Mouse (Mus musculus): Measurements from ENCODE around the gene Zfp637. TPM values are rescaled to one million over a fixed set of nuclear protein-coding genes. Genes with fewer than 3 reads are reported as not detected.

Zfp637 gene
- 139 and 156 TPM in 2 replicates for polyA plus RNA-seq (2015; fragmentation: Nextera tagmentation; extraction: Ambion mirVana)

DNA sequence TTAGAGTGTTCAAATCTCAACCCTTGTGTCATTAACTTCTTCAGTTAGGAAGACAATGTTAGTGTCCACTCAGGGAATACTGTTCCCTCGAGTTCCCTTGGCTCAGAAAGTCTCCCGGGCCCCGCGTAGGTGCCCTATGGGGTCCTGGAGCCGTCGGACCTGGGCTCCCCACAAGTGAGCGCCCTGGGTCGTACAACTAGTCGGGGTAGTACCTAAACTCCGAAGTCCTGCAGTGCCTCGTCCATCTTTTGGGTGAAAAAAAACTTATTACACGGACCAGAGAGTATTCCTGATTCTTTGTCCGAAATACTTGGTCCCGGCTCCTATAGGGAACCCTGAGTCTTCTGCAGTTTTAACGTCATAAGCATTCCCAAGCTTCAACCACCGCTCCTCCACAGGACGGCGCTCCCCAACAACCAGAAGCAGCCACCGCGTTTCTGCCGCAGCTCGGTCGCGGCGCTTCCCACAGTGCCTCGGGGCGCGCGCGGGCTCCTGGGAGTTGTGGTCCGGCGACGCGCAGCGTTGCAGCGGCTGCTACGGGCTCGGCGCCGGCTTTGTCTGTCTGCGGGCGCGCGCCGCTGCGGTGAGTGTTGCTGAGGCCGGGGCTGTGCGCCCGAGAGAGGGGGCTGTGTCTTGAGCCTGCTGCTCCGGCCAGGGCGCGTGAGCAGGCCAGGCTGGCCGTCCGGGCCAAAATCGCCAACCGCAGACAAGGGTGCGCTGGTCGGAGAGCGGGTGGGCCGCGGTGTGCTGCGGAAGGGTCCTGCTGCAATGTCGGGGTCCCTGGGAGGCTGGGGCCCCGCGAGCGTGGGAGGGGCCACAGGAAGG lies at the start of gene Zfp637:
TSS of gene Zfp637 (plus strand) at position 495 of the 825 bp plus-strand sequence.
- H3K9ac ChIP-seq: peak within 1 kb of the TSS; percentile 100
- H3K4me1 ChIP-seq: peaks cover 12% of the 10 kb centered on the region
- peaks cover 28% of the 10 kb centered on the region for H3K36me3 ChIP-seq (replicated peaks)
- peak; percentile 98 for ATAC-seq (replicated peaks)
- no peaks in the 10 kb centered on the region for H3K9me3 ChIP-seq
- H3K4me2 ChIP-seq: peak within 1 kb of the TSS; percentile 86
- H3K4me3 ChIP-seq: peak within 1 kb of the TSS; percentile 99
- peak within 1 kb of the TSS; percentile 95 for H3K27ac ChIP-seq
- no peaks in the 10 kb centered on the region for H3K27me3 ChIP-seq (replicated peaks)
- WGBS: under 1% methylated on average over 66 of the region's 66 CpGs

- no peaks in the 10 kb centered on the region for H3K4me1 ChIP-seq
- no peak overlapping the region for H3K4me2 ChIP-seq
- no peaks in the 10 kb centered on the region for H3K36me3 ChIP-seq (replicated peaks)
- H3K27ac ChIP-seq: no peak overlapping the region
- no peaks in the 10 kb centered on the region for H3K27me3 ChIP-seq (replicated peaks)
- WGBS: 83% methylated on average over 3 of the region's 3 CpGs
- no peak overlapping the region for H3K9ac ChIP-seq
- no peaks in the 10 kb centered on the region for H3K9me3 ChIP-seq
- no peak overlapping the region for H3K4me3 ChIP-seq
- no peak for ATAC-seq (replicated peaks)
Measured at GRCm38 (mm10) chr6:117795251-117795650, 45.7 kb upstream of the Zfp637 start.

- no peak overlapping the region for H3K4me2 ChIP-seq
- no peak for ATAC-seq (replicated peaks)
- H3K27ac ChIP-seq: no peak overlapping the region
- H3K9me3 ChIP-seq: no peaks in the 10 kb centered on the region
- WGBS: 76% methylated on average over 7 of the region's 7 CpGs
- H3K4me3 ChIP-seq: no peak overlapping the region
- H3K27me3 ChIP-seq (replicated peaks): no peaks in the 10 kb centered on the region
- no peaks in the 10 kb centered on the region for H3K4me1 ChIP-seq
- no peaks in the 10 kb centered on the region for H3K36me3 ChIP-seq (replicated peaks)
- H3K9ac ChIP-seq: no peak overlapping the region
Measured at GRCm38 (mm10) chr6:117800824-117801223, 40.2 kb upstream of the Zfp637 start.

- Histone ChIP-seq H3K4me1 (no peaks in the 10 kb centered on the region), H3K9me3 (no peaks in the 10 kb centered on the region), H3K27ac (no peak overlapping the region), H3K36me3 (replicated peaks) (no peaks in the 10 kb centered on the region), H3K9ac (no peak overlapping the region), H3K4me3 (no peak overlapping the region), H3K27me3 (replicated peaks) (no peaks in the 10 kb centered on the region), H3K4me2 (no peak overlapping the region)
- no peak for ATAC-seq (replicated peaks)
- WGBS: 80% methylated on average over 6 of the region's 6 CpGs
Measured at GRCm38 (mm10) chr6:117801801-117802200, 39.2 kb upstream of the Zfp637 start.

GRCm38 (mm10) chr6:117807756-117808155 lies 33.2 kb upstream of the Zfp637 start:
- no peaks in the 10 kb centered on the region for H3K4me1 ChIP-seq
- no peak overlapping the region for H3K9ac ChIP-seq
- WGBS: 100% methylated on average over 1 of the region's 1 CpGs
- ATAC-seq (replicated peaks): no peak
- no peak overlapping the region for H3K4me2 ChIP-seq
- no peaks in the 10 kb centered on the region for H3K9me3 ChIP-seq
- H3K4me3 ChIP-seq: no peak overlapping the region
- H3K27me3 ChIP-seq (replicated peaks): no peaks in the 10 kb centered on the region
- no peaks in the 10 kb centered on the region for H3K36me3 ChIP-seq (replicated peaks)
- no peak overlapping the region for H3K27ac ChIP-seq

- 88% methylated on average over 6 of the region's 6 CpGs for WGBS
- Histone ChIP-seq H3K9me3 (no peaks in the 10 kb centered on the region), H3K27me3 (replicated peaks) (no peaks in the 10 kb centered on the region), H3K4me2 (no peak overlapping the region), H3K36me3 (replicated peaks) (no peaks in the 10 kb centered on the region), H3K9ac (no peak overlapping the region), H3K4me1 (no peaks in the 10 kb centered on the region), H3K27ac (no peak overlapping the region), H3K4me3 (no peak overlapping the region)
- no peak for ATAC-seq (replicated peaks)
Measured at GRCm38 (mm10) chr6:117809816-117810215, 31.2 kb upstream of the Zfp637 start.

DNA sequence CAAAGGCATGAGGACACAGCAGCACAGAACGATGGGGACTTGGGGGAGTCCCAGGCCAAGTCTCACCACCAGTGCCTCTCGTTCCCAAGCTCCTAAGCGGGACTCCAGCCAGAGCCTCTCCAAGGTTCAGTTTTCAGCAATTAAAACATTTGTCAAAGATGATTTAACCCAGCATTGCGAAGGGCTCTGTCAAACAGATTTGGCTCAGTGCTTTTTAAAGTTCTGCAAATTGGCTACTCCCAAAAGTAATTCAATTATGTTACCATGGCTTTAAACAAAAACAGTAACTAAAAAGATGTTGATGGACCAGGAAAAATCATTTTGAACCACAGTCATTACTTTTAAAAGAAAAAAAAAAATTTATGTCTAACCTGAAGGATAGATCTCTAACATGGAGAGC lies 30.3 kb upstream of the Zfp637 start:
- Histone ChIP-seq H3K4me3 (no peak overlapping the region), H3K9ac (no peak overlapping the region), H3K27me3 (replicated peaks) (no peaks in the 10 kb centered on the region), H3K4me2 (no peak overlapping the region), H3K36me3 (replicated peaks) (no peaks in the 10 kb centered on the region), H3K4me1 (no peaks in the 10 kb centered on the region), H3K27ac (no peak overlapping the region), H3K9me3 (no peaks in the 10 kb centered on the region)
- ATAC-seq (replicated peaks): no peak
- WGBS: 77% methylated on average over 4 of the region's 4 CpGs

GRCm38 (mm10) chr6:117811256-117811655 lies 29.7 kb upstream of the Zfp637 start:
- Histone ChIP-seq H3K4me1 (no peaks in the 10 kb centered on the region), H3K9ac (no peak overlapping the region), H3K9me3 (no peaks in the 10 kb centered on the region), H3K4me2 (no peak overlapping the region), H3K27me3 (replicated peaks) (no peaks in the 10 kb centered on the region), H3K36me3 (replicated peaks) (no peaks in the 10 kb centered on the region), H3K4me3 (no peak overlapping the region), H3K27ac (no peak overlapping the region)
- 80% methylated on average over 5 of the region's 5 CpGs for WGBS
- ATAC-seq (replicated peaks): no peak

- no peaks in the 10 kb centered on the region for H3K4me1 ChIP-seq
- H3K27me3 ChIP-seq (replicated peaks): peaks cover 14% of the 10 kb centered on the region
- H3K9me3 ChIP-seq: no peaks in the 10 kb centered on the region
- no peak overlapping the region for H3K9ac ChIP-seq
- no peak overlapping the region for H3K27ac ChIP-seq
- H3K4me3 ChIP-seq: no peak overlapping the region
- ATAC-seq (replicated peaks): no peak
- no peak overlapping the region for H3K4me2 ChIP-seq
- no peaks in the 10 kb centered on the region for H3K36me3 ChIP-seq (replicated peaks)
Measured at GRCm38 (mm10) chr6:117814681-117815080, 26.3 kb upstream of the Zfp637 start.

DNA sequence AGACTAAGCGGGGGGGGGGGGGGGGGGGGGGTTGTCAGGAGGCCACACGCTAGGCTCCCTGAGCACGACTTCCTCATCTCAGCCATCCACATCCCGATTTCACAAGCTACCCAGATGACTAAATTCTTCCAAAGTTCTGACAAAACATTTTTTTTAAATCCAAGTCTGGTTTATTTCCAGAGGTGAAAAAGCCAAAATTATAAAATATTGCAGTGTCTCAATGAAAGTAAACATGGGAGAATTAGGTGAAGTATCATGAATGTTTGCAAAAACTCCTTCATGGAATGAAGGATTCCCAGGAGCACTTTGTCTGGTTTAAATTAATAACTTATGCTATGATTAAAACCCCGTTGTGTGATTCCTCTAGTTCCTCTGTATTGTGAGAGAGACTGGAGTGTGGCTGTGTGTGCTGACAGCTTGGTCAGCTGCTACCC lies 23.9 kb upstream of the Zfp637 start:
- no peak overlapping the region for H3K27ac ChIP-seq
- ATAC-seq (replicated peaks): no peak
- 73% methylated on average over 4 of the region's 5 CpGs for WGBS
- no peak overlapping the region for H3K4me2 ChIP-seq
- no peaks in the 10 kb centered on the region for H3K4me1 ChIP-seq
- H3K9me3 ChIP-seq: no peaks in the 10 kb centered on the region
- H3K27me3 ChIP-seq (replicated peaks): peaks cover 14% of the 10 kb centered on the region
- H3K36me3 ChIP-seq (replicated peaks): no peaks in the 10 kb centered on the region
- no peak overlapping the region for H3K4me3 ChIP-seq
- no peak overlapping the region for H3K9ac ChIP-seq

GRCm38 (mm10) chr6:117820327-117820726 lies 20.7 kb upstream of the Zfp637 start:
- H3K4me1 ChIP-seq: no peaks in the 10 kb centered on the region
- H3K4me2 ChIP-seq: no peak overlapping the region
- no peaks in the 10 kb centered on the region for H3K9me3 ChIP-seq
- H3K36me3 ChIP-seq (replicated peaks): no peaks in the 10 kb centered on the region
- H3K4me3 ChIP-seq: no peak overlapping the region
- H3K9ac ChIP-seq: no peak overlapping the region
- 68% methylated on average over 14 of the region's 14 CpGs for WGBS
- H3K27ac ChIP-seq: no peak overlapping the region
- no peak for ATAC-seq (replicated peaks)
- H3K27me3 ChIP-seq (replicated peaks): peaks cover 32% of the 10 kb centered on the region

GRCm38 (mm10) chr6:117825369-117825768 lies 15.6 kb upstream of the Zfp637 start:
- Histone ChIP-seq H3K9ac (no peak overlapping the region), H3K36me3 (replicated peaks) (no peaks in the 10 kb centered on the region), H3K4me3 (no peak overlapping the region), H3K4me2 (no peak overlapping the region), H3K27me3 (replicated peaks) (peaks cover 36% of the 10 kb centered on the region), H3K9me3 (no peaks in the 10 kb centered on the region), H3K27ac (no peak overlapping the region), H3K4me1 (no peaks in the 10 kb centered on the region)
- peak; percentile 84 for ATAC-seq (replicated peaks)
- WGBS: 20% methylated on average over 4 of the region's 4 CpGs

GRCm38 (mm10) chr6:117828273-117828672 lies 12.7 kb upstream of the Zfp637 start:
- no peaks in the 10 kb centered on the region for H3K4me1 ChIP-seq
- peaks cover 34% of the 10 kb centered on the region for H3K27me3 ChIP-seq (replicated peaks)
- H3K4me2 ChIP-seq: no peak overlapping the region
- no peaks in the 10 kb centered on the region for H3K36me3 ChIP-seq (replicated peaks)
- no peak; the same call in 1 of the 2 replicates for ATAC-seq (replicated peaks)
- H3K4me3 ChIP-seq: no peak overlapping the region
- 18% methylated on average over 9 of the region's 9 CpGs for WGBS
- H3K9ac ChIP-seq: no peak overlapping the region
- no peaks in the 10 kb centered on the region for H3K9me3 ChIP-seq
- H3K27ac ChIP-seq: no peak overlapping the region

Measured in midbrain, embryonic 15.5 days (tissue).